Mouse (Mus musculus) CD8-positive naive resting alpha-beta T cell, adult 2 months (primary cell): ENCODE measurements at regions not wholly inside any gene's neighbourhood (a gene's known extent, or its start where the extent isn't known, plus 50 kb on each side); places are given as distances from the start of the nearest gene placed in this dataset.
"Not testable (repeated sequence)": the region's sequence is repeated elsewhere in the genome, so short reads cannot be mapped to it uniquely, and the experiment has no call there.

Experiments
- DNase-seq, 2 experiments: peaks; one replicate each; pipeline ENCODE4 v3.0.0; 2022; ENCODE audit warnings: low read depth in 2 of 2, low spot score in 2 of 2

DNA sequence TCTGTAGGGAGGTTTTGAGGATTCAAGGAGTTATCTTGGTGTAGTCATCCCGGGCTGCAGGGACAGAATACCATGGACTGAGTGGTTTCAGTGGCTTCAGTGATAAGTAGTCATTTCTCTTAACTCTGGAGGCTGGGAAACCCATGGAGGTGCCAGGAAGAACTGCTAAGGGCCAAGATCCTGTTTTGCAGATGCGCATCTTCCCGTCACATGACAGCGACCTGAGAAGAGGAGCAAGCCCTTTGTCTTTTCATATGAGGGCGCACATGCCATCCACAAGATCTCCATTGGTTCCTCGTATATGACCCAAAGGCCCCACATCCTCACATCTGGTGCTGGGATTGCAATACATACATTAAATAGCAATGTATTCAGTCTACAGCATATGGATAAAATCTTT, 419.7 kb downstream of the Lrig3 start:
- DNase-seq = no peak

DNA sequence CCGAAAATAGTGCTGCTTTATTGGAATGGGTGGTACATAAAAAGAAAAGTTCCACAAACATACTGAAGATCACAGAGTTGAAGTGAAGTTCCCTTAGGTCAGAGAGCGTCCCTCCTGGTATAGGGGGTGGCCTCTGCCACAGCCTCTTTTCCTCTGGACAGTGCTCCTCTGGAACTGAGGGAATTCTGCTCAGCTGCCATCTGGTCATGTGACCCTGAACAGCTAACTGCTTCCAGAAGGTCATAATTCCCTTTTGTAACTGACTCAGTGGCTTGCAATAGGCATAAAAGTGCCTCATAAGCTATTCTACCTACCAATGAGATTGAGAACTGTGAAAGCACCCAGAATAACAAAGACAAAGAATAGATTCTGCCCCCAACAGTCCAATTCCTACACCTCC, 414.4 kb downstream of the Lrig3 start:
- DNase-seq = no peak

DNA sequence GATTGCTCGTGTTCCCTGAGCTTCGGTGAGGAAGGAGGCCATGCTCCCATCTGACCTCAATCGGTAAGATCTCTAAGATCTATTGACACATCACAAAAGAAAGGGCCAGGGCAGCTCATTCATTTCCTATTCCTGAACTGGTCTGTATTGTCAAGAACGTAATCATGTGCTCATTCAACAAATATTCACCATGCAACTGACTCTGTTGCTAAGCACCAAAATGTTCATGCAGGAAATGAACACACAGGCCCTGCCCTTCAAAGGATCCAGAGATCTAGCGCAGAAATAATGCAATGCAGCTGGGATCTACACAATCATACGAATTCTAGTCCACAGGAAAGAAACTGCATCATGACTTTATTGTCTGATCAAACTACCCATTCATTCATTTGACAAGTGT, 413.3 kb downstream of the Lrig3 start:
- no peak for DNase-seq

- DNase-seq = no peak
These were observed 407.9 kb downstream of the Lrig3 start for GRCm38 (mm10) chr10:126373906-126374305.

DNA sequence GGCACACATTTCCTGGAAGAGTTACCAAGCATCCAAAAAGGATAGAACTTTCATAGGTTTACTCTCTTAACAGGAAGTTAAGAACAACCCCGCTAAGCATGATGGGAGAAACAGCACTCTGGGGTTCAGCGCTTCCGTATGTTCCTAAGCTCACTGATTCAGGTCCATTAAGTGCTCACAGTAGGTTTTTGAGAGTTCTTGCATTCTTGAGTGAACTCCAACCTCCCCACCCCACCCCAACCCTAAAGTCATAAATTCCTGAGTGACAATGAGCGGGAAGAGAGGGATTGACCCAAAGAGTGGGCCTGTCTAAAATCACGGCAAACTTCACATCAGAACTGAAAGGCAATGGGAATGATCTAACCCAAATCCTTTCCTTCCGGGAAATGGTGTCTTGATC, 405.9 kb downstream of the Lrig3 start:
- no peak for DNase-seq

- no peak for DNase-seq
These were observed 383.1 kb downstream of the Lrig3 start for GRCm38 (mm10) chr10:126349076-126349475.

DNA sequence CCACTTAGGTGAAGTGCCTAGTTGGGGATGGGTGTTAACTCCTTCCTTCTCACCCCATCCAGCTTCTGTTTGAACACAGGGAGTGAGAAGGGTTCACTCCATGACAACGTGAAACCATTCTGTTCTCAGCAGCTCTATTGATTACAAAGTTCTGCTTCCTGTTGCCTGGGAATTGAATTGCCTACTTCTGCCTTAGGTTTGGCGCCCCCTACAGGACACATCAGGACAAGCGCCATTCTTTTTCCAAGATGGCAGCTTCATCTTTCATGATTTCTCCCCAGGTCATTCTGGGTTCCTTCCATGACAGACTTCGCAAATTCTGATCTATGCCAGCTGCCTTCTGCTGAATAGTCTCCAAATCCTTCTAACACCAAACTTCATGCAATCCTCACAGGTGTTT, 371.5 kb downstream of the Lrig3 start:
- DNase-seq = no peak

DNA sequence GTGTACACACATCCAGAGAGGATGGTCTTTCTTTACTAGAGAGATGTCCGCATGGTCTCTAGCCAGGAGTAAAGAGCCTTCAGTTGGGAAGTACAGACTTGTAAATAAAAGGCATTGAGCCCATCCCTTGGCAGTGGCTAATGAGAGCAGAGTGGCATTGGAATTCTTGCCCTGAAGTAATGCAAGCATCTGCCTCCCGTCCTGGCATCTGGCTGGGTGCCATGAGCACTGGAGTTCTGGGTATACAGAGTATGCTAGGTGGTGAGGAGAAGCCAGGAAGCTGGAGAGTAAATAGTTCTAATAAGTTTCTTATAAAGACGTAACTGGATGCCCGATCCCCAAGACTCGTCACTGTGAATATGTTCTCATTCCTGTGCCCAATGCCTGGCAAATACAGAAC, 367.8 kb downstream of the Lrig3 start:
- no peak for DNase-seq

DNA sequence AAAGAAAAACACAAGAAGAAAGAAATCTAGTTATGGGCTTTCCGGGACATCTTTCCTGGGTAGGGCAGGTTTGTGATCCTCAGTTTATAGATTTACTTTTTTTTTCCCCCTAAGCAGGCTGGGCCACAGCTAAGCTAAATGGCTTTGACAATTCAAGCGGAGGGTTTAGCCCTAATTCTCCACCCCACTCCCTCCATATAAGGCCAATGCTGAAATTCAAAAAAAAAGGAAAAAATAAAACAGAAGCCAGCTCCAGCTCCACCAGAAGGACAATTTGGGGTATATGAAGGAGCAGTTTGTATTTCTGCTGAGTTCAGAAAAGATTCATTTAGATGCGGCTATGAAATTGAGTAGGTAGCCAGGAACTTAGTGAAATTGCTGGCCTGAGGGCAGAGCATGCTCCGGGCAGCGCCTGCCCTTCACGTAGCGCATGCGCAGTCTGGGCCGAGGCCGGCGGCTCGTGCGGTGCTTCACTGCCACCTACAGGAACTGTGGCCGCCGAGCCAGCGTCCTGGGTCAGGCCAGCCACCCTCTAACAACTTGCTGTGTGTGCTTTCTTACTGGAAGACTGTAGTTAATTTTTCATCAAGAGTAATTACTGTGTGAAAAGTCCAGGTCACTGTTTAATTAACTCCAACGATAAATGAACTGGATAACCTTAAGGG, 364.5 kb downstream of the Lrig3 start:
- DNase-seq = no peak

GRCm38 (mm10) chr10:126320831-126321230, 354.9 kb downstream of the Lrig3 start:
- DNase-seq = no peak

GRCm38 (mm10) chr10:126319795-126320194, 353.8 kb downstream of the Lrig3 start:
- DNase-seq = no peak

DNA sequence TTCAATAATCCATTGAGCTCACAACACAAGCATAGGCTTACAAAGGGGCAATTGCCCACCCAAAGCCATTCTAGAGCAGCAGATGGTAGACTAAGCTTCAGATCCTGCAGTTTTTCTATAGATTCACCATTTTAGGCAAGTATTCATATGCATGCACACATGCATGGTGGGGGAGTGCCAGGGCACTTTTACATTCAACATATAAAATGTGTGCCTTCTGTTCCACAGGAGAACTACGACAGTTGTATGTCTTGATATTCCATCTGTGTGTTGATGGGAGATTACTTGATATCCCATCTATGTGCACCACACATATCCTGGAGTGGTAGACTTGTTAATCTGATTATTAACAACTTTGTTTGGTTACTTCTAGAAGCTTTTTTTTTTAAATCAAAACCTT, 334.0 kb downstream of the Lrig3 start:
- no peak for DNase-seq

DNA sequence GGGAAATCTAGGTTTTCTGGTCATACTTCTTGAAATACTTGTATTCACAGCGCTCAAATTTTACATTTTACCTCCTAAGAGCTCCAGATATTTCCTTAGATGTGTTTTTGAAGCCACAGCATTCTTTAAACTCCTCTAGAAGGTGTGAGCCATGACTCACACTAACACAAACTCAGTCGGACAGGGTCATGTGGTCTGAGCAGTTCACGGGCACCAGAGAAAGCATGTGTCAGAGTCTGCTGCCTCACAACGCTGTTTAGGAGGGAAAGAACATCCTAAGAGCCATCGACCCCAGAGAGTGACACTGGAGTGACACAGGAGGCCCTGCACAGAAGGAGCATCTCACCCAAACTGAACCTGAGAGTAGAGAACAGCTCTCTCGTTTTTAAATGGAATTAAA, 332.2 kb downstream of the Lrig3 start:
- no peak for DNase-seq

DNA sequence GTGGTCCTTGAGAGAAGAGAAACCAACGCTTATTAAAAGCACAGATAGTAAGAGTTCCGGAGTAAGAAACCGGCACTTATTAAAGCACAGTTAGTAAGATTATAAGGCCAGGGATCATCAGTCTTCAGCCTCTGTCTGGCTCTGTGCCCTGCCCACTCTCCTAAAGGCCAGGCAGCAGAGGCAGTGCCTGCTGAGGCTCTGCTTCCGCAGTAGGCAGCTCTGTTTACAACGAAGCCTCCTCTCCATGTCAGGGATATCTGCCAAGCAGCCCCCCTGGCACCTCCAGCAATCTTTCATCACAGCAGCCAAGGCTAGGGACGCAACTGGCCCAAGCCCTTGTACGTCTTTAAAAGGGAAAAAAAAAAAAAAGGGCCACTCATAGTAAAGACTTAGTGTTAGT, 329.9 kb downstream of the Lrig3 start:
- no peak for DNase-seq

DNA sequence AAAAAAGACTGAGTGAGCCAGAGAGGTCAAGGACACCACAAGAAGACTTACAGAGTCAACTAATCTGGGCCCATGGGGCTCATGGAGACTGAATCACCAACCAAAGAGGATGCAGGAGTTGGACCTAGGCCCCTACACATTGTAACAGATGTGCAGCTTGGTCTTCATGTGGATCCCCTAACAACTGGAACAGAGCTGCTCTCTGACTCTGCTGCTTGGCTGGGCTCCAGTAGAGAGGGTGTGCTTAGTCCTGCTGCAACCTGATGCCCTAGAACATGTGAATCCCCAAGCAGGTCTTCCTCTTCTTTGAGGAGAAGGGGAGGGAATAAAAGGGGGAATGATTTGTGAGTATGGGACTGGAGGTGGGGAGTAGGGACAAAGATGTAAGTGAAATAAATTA, 325.8 kb downstream of the Lrig3 start:
- no peak for DNase-seq

- DNase-seq = not testable (repeated sequence)
These were observed 319.1 kb downstream of the Lrig3 start for GRCm38 (mm10) chr10:126285096-126285495.

DNA sequence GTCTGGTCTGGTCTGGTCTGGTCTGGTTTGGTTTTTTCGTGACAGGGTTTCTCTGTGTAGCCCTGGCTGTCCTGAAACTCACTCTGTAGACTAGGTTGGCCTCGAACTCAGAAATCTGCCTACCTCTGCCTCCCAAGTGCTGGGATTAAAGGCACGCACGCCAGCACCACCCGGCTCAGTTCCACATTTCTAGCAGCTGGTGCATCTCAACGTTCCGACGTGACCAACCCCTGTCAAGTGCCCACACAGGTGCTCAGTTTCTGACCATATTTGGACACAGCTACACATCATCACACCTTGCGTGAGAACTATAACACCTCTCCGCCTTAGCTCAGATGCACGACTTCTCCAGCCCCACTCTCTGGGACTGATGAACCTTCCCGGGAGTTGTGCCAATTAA, 304.4 kb downstream of the Lrig3 start:
- DNase-seq = no peak

DNA sequence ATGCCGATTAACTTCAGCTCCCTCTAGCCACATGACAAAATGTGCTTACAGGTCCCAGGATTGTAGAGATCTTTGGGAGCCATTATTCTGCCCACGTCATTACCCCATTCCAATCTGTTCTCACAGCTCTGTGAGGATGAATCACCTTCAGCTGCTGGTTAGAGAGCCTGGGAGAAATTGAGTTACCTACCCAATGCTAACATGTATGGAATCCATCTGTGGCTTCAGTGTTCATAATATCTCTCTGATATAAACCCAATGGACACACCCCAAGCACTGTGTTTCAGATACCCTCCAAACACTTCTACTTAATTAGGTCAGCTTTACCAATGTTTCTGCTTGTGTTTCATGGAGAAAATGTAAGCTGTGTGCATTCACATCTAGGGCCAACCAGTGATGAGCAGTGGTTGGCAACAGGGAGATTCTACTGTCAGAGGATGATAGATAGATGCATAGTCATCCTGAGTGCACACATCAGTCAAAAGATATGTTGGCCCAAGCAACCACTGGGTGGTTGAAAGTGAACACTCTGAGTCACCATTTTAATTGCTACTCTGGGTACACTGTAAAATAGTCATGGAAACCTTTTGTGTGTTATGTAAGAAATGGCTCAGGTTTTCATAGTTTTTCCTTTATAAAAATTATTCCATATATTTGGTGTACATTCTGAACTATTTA, 301.5 kb downstream of the Lrig3 start:
- DNase-seq = no peak

- no peak for DNase-seq
These were observed 291.2 kb downstream of the Lrig3 start for GRCm38 (mm10) chr10:126257171-126257570.

GRCm38 (mm10) chr10:126254198-126254597, 288.2 kb downstream of the Lrig3 start:
- no peak for DNase-seq

DNA sequence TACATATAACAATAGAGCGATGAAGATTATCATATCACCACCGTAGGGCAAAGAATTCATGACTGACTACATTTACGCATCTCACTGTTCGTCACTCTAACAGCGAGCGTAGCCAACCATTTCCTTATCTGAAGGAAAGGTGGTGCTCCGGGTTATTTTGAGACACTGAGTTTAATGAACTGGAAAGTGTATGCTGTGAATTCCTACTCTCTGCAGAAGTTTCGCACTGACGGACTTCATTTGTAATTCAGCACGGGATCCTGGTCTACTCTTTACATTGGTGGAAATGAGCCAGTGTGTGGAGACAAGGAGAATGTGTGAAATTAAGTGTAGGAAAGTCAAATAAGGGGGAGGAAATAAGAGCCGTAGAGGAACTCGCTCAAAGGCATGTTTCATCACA, 283.2 kb downstream of the Lrig3 start:
- DNase-seq = no peak

DNA sequence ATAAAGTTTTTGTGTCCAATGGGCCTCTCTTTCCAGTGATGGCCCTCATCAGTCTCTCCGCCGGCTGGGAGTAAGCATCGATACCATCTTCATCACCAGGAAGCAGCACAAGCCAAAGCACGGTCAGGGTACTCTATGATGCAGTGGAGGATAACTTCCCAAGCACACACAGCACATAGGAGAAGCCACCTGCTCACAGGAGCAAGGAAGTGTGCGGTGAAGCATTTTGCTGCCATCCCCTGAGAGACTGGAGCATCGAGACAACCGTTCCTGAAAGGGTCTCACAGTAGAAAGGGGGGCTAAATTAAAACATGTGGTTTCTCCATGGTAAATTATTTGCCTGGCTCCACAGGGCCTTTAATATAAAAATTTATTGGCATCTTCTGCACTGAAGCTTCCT, 277.1 kb downstream of the Lrig3 start:
- no peak for DNase-seq

GRCm38 (mm10) chr10:126239536-126239935, 273.6 kb downstream of the Lrig3 start:
- DNase-seq = no peak
